Mouse (Mus musculus): Measurements from ENCODE around the gene Rad51c.
A peak's percentile ranks its signal among the peaks of the same experiment; 100 is the strongest.
"Not testable (repeated sequence)": the region's sequence is repeated elsewhere in the genome, so short reads cannot be mapped to it uniquely, and the experiment has no call there.

Gene Rad51c

DNA sequence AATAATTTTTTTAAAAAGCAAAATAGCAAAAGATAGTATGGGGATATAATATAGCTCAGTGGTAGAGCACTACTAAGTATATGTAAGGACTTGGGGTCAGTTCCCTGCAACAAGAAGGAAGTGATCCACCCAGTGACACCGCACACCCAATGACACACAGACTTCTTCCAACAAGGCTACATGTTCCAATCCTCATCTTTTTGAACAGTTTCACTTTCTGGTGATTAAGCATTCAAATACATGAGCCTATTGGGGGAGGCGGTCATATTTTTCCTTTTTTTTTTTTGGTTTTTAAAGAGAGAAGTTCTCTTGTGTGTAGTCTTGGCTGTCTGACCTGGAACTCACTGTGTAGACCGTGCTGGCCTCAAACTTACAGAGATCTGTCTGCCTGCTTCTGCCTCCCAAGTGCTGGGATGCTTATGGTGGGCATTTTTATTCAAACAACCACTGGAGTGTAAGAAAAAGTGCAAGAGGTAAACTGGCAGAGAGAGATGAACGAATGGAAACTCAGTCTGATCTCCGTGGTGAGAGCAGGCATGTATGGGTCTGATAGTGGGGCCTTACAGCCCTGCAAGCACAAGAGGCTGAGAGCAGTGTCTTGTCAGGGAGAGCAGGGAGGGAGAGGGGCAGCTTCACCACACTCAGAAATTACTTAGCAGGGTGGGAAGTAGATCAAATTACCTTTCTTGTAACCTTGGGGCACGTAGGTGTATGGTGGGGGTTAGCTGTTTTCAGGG is 28.3 kb upstream of the Rad51c start:
- DNase-seq (ENCODE audit: low spot score in 2 of 2), result no peak

DNA sequence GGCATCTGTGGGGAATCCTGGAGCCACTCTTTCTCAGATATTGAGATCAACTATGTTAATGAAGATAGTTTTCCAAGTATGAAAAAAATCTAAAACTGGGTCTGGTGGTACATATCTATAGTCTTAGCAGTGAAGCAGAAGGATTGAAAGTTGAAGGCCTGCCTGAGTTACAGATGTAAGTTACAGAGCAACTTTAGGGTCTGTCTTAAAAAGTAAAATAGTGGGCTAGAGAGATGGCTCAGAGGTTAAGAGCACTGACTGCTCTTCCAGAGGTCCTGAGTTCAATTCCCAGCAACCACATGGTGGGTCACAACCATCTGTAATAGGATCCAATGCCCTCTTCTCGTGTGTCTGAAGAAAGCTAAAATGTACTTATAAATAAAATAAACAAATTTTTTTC is 27.7 kb upstream of the Rad51c start:
- no peak for DNase-seq (ENCODE audit: low spot score in 2 of 2)

DNA sequence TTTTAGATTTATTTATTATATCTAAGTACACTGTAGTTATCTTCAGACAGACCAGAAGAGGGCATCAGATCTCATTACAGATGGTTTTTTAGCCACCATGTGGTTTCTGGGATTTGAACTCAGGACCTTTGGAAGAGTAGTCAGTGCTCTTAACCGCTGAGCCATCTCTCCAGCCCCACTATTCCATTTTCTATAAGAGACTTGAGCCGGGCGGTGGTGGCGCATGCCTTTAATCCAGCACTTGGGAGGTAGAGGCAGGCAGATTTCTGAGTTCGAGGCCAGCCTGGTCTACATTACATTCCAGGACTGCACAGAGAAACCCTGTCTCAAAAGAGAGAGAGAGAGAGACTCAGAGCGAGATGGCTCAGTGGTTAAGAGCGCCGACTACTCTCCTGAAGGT is 27.1 kb upstream of the Rad51c start:
- not testable (repeated sequence) for DNase-seq (ENCODE audit: low spot score in 2 of 2)

DNA sequence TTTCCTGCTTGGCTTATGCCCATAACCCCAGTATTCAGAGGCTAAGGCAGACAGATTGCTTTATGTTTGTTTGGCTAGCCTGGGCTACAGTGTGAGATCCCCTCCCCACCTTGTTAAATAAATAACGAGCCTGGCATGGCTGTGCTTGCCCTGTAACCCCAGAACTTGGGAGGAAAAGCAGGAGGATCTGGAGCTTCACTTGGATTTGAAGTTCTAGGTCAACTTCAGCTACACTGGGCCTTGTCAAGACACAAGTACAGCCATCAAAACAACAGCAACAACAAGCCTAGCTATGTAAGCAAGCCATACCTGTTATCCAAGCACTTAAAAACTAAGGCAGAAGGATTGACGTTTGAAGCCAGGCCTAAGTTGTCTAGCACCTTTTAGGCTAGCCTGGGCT is 25.6 kb upstream of the Rad51c start:
- no peak for DNase-seq (ENCODE audit: low spot score in 2 of 2)

DNA sequence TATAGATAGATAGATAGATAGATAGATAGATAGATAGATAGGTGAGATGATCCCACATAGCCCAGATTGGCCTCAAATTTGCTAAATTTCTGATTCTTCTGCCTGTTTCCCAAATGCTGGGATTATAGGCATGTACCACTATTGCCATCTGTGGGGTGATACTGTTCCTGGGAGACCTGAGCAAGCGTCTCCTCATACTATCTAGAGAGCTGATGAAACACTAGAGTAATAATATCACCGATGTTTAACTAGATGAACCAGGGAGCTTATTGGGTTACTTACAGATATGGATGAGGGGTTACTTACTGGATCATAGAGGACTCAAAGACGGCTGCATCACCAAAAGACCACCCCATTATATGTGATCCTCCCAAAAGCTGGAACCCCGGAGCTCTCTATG is 24.6 kb upstream of the Rad51c start:
- no peak for DNase-seq (ENCODE audit: low spot score in 2 of 2)

DNA sequence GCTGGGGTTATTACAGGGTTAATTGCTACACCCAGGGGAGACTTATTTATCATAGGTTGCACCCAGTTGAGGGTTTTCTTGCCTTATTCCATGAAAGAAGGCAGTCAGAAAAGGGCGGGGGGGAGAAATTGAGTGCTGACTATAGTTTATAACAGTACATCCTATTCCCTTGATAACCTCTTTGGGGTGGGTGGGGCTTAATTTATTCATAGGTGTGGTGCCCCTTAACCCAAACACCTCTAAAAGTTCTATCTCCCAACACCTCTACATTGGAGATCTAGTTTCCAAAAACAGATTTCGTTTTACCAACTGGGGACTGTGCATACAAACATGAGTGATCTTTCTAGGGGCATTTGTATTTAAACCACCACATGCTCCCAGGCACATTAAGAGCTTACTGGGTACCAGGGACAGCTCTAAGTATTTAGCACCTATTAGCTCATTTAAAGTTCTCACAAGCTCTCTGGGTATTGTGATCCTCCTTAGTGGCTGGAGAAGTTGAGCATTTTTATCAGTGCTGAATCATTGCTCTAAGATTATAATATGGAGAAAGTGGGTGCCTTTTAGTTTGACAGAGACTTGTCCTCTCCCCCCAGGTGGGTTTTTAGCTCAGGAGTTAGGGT is 23.4 kb upstream of the Rad51c start:
- DNase-seq (ENCODE audit: low spot score in 2 of 2), result no peak

DNA sequence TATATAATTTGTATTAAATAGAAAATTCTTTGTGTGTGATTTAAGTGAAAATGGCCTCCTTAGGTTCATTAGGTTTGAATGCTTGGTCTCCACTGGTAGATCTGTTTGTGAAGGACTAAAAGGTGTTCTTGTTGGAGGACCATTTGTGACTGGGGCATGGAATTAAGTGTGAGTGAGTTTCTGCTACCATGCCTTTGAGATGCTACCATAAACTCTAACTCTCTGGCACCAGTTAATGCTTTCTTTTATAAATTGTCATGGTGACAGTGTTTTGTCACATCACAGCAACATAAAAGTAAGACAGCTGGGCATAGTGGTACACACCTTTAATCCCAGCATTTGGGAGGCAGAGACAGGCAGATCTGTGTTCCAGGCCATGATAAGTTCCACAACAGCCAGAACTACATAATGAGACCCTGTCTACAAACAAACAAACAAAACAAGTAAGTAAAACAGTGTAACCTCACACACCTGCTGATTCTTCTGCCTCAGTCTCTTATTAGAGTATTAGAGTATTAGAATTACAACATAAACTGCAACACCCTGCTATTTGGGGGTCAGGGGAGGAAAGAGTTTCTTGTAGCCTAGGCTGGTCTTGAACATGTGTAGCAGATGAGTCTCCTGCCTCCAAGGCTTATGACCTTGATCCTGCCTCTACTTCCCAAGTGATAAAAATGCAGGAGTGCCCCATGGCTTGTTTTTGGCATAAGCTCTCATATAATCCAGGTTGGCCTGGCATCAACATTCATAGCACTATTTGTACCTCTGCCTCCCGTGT is 22.7 kb upstream of the Rad51c start:
- no peak for DNase-seq (ENCODE audit: low spot score in 2 of 2)

DNA sequence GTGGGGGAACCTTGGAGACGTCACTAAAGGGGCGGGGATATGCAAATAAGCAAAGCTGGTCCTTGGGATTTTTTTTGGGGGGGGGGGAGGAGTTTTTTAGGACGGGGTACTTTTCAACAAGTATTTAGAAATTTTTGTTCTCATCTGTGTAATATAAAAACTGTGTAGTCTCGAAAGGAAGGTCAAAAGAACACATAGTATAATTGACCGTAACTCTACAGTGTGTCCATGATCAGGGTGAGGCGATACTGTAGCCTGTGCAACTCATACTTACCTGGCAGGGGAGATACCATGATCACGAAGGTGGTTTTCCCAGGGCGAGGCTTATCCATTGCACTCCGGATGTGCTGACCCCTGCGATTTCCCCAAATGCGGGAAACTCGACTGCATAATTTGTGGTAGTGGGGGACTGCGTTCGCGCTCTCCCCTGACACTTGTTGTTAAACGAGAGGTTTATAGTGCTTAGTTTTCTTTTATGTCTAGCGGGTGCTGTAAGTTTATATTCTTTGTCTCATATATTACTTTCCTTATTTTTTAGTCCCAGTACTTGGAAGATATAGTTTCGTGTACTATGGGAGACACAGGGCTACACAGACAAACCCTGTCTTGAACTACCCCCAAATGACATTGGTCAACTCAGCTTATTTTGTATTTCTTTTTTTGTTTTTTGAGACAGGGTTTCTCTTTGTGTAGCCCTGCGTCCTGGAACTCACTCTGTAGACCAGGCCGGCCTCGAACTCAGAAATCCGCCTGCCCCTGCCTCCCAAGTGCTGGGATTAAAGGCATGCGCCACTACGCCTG is 21.9 kb upstream of the Rad51c start:
- peak; percentile 68 for DNase-seq (ENCODE audit: low spot score in 2 of 2)

DNA sequence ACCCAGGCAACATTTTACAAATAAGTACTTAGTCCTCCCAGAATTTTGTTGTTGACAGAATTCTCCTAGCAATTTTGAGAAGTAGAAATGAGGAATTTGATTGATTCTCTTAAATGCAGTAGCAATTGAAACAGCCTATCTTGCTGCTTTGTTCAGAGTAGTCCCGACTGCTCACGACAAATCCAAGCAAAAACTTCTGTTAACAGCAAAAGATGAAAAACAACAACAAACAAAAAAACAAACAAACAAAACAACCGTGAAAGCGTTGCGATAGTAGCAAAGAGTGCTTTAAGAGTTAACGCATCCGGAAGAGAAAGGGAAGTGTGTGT is 21.3 kb upstream of the Rad51c start:
- DNase-seq (ENCODE audit: low spot score in 2 of 2), result no peak

DNA sequence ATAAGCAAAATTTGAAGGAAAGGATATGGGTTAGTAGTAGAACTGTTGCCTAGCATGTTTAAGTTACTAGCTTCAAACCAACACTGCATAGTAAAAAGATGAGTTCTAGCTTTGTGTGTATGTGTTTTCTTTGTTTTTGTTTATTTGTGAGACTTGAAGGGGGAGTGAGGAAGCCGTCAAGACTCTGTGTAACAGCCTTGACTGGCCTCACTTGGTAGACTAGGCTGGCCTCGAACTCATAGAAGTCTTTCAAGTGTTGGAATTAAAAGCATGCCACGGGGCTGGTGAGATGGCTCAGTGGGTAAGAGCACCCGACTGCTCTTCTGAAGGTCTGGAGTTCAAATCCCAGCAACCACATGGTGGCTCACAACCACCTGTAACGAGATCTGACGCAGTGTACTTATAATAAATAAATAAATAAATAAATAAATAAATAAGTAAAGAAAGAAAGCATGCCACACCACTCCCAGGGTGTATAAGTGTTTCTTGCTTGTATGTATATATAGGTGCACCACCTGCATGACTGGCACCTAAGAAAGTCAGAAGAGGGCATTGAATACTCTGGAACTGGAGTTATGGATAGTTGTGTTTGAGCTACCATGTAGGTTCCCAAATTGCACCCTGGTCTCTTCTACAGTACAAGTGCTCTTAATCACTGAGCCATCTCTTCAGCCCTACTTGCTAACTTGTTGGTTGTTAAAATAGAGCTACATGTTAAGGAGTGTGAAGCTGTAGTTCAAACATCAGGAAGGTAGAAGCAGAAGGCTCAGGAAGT is 19.0 kb upstream of the Rad51c start:
- no peak for DNase-seq (ENCODE audit: low spot score in 2 of 2)

DNA sequence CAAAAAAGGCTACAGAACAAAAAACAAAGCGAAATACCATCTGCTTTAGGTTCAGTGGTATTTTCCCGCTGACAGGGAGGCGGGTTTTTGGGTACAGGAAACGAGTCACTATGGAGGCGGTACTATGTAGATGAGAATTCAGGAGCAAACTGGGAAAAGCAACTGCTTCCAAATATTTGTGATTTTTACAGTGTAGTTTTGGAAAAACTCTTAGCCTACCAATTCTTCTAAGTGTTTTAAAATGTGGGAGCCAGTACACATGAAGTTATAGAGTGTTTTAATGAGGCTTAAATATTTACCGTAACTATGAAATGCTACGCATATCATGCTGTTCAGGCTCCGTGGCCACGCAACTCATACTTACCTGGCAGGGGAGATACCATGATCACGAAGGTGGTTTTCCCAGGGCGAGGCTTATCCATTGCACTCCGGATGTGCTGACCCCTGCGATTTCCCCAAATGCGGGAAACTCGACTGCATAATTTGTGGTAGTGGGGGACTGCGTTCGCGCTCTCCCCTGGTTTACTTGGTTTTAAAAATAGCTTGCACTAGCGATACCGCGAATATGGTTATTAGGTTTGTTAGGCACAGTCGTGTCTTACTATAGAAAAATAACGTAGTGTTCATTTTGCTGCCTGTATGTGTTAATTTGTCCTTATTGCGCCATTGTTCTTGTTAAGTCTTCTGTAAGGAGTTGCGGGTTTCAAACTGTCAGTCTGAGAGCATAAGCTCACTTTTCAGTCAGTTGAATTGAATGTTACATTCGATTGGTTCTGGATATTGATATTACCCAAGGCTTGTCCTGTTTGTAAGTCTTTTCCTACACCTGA is 18.0 kb upstream of the Rad51c start:
- peak; percentile 76 for DNase-seq (ENCODE audit: low spot score in 2 of 2)

DNA sequence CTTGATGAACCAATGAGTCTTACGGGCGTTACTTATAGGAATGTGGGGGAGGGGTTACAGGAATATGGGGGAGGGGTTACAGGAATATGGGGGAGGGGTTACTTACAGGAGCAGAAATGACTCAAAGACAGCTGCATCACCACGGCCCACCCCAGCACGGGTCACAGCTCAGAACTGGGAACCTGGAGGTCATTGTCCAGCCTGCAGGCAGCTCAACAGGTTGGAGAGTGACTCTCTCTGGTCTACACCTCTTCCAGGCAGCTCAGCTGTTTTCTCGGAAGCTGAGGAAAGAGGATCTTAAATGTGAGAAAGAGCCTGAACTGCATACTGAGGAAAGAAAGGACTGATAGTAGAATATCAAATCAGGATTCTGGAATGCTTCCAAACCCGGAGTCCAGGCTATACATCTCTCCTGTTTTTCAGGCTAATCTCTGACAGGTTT is 17.0 kb upstream of the Rad51c start:
- DNase-seq (ENCODE audit: low spot score in 2 of 2), result no peak

DNA sequence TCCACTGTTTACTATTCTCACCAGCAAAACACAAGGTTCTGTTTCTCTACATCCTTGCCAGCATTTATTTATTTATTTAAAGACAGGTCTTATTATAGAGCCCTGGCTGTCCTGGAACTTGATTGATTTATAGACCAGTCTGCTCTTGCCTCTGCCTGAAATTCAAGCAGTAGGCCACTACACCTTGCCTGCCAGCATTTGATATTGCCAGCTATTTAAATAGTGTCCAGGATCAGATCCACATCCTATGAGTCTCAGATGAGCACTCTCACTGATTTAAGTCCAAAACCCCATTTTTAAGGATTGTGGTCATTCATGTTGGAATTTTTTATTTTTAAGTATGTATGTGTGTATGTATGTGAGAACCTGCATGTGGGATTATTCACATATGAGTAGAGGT is 16.1 kb upstream of the Rad51c start:
- no peak for DNase-seq (ENCODE audit: low spot score in 2 of 2)

DNA sequence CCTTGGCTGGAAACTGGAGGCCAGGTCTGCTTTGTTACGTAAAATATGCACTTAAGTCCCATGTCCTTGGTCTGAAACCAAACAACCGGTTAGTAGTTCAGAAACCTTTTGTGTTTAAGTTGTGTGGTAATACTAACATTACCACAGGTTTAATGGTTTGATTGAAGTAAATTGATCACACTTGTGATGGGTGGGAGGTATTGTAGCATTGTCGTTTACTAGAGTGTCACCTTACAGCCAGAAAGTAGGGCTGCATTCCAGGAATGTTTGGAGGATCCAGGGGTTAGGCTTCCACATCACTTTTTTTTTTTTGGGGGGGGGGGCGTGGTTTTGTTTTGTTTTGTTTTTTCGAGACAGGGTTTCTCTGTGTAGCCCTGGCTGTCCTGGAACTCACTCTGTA is 11.4 kb upstream of the Rad51c start:
- DNase-seq (ENCODE audit: low spot score in 2 of 2), result no peak

DNA sequence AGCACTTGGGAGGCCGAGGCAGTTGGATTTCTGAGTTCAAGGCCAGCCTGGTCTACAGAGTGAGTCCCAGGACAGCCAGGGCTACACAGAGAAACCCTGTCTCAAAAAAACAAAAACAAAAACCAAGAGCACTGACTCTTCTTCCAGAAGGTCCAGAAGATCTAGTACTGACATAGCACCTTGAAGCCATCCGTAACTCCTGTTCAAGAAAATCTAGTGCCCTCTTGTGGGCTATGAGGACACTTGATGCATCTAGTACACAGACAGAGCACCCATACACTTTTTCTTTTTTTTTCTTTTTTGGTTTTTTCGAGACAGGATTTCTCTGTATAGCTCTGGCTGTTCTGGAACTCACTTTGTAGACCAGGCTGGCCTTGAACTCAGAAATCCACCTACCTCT is 8.7 kb upstream of the Rad51c start:
- DNase-seq (ENCODE audit: low spot score in 2 of 2), result not testable (repeated sequence)

DNA sequence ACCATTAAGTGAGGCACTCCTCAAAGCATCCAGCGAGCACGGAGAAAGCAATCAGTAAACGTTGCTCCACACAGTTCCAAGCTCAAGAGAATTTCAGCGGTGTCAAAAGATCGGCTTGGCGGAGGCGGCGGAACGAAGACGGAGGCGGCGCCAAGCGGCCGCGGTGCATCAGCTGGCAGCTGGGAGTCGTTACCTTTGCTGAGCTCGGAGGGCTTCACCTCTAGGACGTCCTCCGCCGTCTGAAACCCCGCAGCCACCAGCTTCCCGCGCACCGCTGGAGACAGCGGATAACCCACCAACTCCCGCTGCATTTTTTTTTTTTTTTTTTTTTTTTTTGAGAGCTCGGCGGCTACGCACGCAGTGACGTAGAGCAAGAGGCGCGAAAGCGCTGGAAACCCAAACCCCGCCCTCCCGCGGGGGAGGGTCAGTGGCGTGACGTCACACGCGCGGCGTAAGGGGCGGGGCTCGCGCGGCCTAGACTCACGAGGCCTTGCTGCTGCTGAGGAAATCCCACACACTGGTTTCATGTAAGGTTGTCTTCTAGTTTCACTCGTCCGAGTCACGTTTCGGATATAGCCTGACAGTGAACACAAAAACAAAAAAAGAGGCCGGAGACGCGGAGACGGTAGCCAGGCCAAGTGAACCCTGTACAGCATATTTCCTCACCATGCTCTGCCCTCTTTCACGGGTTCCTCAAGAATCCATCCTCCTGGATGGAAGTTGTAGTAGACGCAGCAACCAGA is 472 bp downstream of the Rad51c start:
- DNase-seq (ENCODE audit: low spot score in 2 of 2), result peak; percentile 91 to 97

DNA sequence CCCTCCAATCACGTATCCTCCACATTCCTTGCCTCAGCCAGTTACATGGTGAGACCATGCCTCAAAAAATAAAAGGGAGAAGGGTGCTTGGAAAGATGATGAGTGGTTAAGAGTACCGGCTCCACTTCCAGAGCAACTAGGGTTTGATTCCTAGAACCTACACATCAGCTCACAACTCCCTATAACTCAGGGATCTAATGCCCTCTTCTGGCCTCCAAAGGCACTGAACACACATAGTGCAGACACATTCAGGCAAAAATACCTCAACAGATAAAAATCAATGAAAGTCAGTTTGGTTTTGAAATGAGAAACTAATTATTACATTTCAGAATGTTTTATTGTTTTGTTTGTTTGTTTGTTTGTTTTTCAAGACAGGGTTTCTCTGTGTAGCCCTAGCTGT is 6.4 kb downstream of the Rad51c start:
- no peak for DNase-seq (ENCODE audit: low spot score in 2 of 2)

DNA sequence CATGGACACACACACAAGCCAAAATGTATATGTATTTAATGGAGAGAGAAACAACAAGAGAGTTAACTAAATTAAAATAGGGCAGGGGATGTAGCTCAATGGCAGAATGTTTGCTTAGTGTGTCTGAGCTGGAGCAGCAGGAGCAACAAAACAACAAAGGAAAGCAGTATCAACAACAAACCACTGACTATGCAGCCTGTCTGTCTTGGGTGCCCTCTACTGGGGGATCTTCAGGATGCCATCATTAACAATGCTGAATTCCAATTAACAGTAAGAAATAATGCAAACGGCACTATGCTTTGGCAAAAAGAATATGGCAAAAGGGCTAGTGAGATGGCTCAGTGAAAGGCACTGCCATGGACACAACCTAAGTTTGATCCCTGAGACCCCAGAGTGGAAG is 10.9 kb downstream of the Rad51c start:
- no peak for DNase-seq (ENCODE audit: low spot score in 2 of 2)

DNA sequence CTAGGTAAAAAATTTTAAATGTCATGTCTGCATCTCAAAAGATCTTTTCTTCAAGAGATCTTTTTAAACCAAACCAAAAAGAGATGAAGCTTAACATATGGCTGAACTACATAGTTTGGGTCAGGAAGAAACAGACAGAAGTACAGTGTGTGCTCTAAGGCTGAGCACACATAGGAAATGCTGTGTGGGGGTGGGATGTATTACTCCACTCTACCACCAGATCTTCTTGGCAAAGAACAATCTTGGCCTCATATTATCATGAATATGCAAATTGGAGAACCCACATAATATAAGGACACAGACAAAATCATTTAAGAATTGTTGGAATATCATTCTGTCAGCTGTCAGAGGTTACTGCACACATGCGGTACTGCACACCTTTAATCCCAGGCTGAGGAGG is 19.1 kb downstream of the Rad51c start:
- no peak for DNase-seq (ENCODE audit: low spot score in 2 of 2)

DNA sequence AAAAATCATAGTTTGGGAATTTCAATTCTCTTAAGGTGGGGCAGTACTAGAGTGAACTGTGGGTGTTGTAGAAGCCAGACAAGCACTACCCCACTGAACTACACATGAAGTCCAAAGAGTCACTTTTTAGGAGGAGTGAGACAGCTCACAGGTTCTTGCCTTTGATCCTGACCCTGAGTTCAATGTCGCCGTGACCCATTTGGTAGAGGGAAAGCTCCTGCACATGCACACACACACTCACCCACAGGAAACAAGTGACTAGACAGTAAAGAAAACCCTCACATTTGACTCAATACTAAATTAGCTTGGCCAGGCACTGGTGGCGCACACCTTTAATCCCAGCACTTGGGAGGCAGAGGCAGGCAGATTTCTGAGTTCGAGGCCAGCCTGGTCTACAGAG is 20.2 kb downstream of the Rad51c start:
- no peak for DNase-seq (ENCODE audit: low spot score in 2 of 2)

Measured in urinary bladder, adult 18-20 months (tissue).